Mouse (Mus musculus) forebrain, embryonic 15.5 days (tissue): ENCODE measurements around the gene Hipk1. TPM values are rescaled to one million over a fixed set of nuclear protein-coding genes. Genes with fewer than 3 reads are reported as not detected.
A peak's percentile ranks its signal among the peaks of the same experiment; 100 is the strongest.
"Not testable (repeated sequence)": the region's sequence is repeated elsewhere in the genome, so short reads cannot be mapped to it uniquely, and the experiment has no call there.

Experiments
- ATAC-seq: fragments of 200-750 bp; cut with Nextera tagmentation; replicated peaks from 2 replicates; pipeline ENCODE4 v1.8.0; 2017; ENCODE audit warnings: mild to moderate bottlenecking, moderate TSS enrichment, moderate library complexity
- H3K27ac ChIP-seq: fragments of 300-500 bp; sonication (generic); replicated peaks from 2 replicates; pipeline ENCODE4 v1.5.1; 2015; ENCODE audit warnings: mild to moderate bottlenecking, inconsistent platforms
- H3K27me3 ChIP-seq: fragments of 300-500 bp; sonication (generic); 2 replicates; pipeline ENCODE4 v1.6.1; 2015; ENCODE audit warnings: inconsistent platforms
- H3K36me3 ChIP-seq: fragments of 300-500 bp; sonication (generic); 2 replicates; pipeline ENCODE4 v1.6.1; 2015; ENCODE audit warnings: mild to moderate bottlenecking, inconsistent platforms
- H3K4me1 ChIP-seq: fragments of 300-500 bp; sonication (generic); 2 replicates; pipeline ENCODE4 v1.6.1; 2015; ENCODE audit warnings: inconsistent platforms
- H3K4me2 ChIP-seq: fragments of 300-500 bp; sonication (generic); replicated peaks from 2 replicates; pipeline ENCODE4 v1.6.1; 2015; ENCODE audit warnings: mild to moderate bottlenecking, inconsistent platforms
- H3K4me3 ChIP-seq: fragments of 300-500 bp; sonication (generic); 2 replicates; pipeline ENCODE4 v1.5.1; 2015; ENCODE audit warnings: mild to moderate bottlenecking, inconsistent platforms
- H3K9ac ChIP-seq: fragments of 300-500 bp; sonication (generic); replicated peaks from 2 replicates; pipeline ENCODE4 v1.6.1; 2015; ENCODE audit warnings: mild to moderate bottlenecking, inconsistent platforms
- H3K9me3 ChIP-seq: fragments of 300-500 bp; sonication (generic); 2 replicates; pipeline ENCODE4 v1.6.1; 2016; ENCODE audit warnings: inconsistent platforms
- WGBS: fragments of 180-500 bp; shearing (Covaris S2); methylation state at CpG from one replicate; pipeline ENCODE4 v1.1.7; 2015; ENCODE audit warnings: mixed read lengths; 5-methylcytosine and 5-hydroxymethylcytosine counted together
- polyA plus RNA-seq: library from polyadenylated mRNA; unstranded; fragments of >200 nt; fragmentation: Nextera tagmentation; extraction: Ambion mirVana; gene quantifications from 2 replicates; pipeline ENCODE4 v1.2.1, GENCODE M21; 2015

Gene Hipk1
- 13.0 and 13.5 TPM in 2 replicates for polyA plus RNA-seq

GRCm38 (mm10) chr3:103791230-103792110, at the start of gene Hipk1:
Gene Hipk1 (minus strand): TSS chr3:103791563.
- H3K4me3 ChIP-seq, result peak within 1 kb of the TSS; percentile 100
- peaks cover 30% of the 10 kb centered on the region for H3K4me1 ChIP-seq
- WGBS, result 9% methylated on average over 49 of the region's 49 CpGs
- no peaks in the 10 kb centered on the region for H3K27me3 ChIP-seq
- peak within 1 kb of the TSS; percentile 95 for H3K9ac ChIP-seq
- H3K27ac ChIP-seq, result peak within 1 kb of the TSS; percentile 91
- peak; percentile 97 for ATAC-seq
- no peaks in the 10 kb centered on the region for H3K36me3 ChIP-seq
- H3K4me2 ChIP-seq, result peak within 1 kb of the TSS; percentile 65
- no peaks in the 10 kb centered on the region for H3K9me3 ChIP-seq

GRCm38 (mm10) chr3:103840946-103841345, 49.6 kb upstream of the Hipk1 start:
- H3K4me3 ChIP-seq, H3K36me3 ChIP-seq, H3K27me3 ChIP-seq, H3K27ac ChIP-seq, H3K9ac ChIP-seq, ATAC-seq, H3K4me1 ChIP-seq, H3K4me2 ChIP-seq, H3K9me3 ChIP-seq: not testable (repeated sequence)
- WGBS, result 92% methylated on average over 7 of the region's 7 CpGs

- 78% methylated on average over 3 of the region's 3 CpGs for WGBS
- not testable (repeated sequence) for ATAC-seq
Observed at GRCm38 (mm10) chr3:103840195-103840594, 48.8 kb upstream of the Hipk1 start.

GRCm38 (mm10) chr3:103839711-103840110, 48.3 kb upstream of the Hipk1 start:
- Histone ChIP-seq H3K27ac (no peak overlapping the region), H3K36me3 (no peaks in the 10 kb centered on the region), H3K9me3 (no peaks in the 10 kb centered on the region), H3K4me1 (no peaks in the 10 kb centered on the region), H3K4me2 (no peak overlapping the region), H3K4me3 (no peak overlapping the region), H3K9ac (no peak overlapping the region), H3K27me3 (no peaks in the 10 kb centered on the region)
- WGBS, result 88% methylated on average over 6 of the region's 6 CpGs
- ATAC-seq, result no peak

More at GRCm38 (mm10) chr3:103840195-103840594, 48.8 kb upstream of the Hipk1 start:
- not testable (repeated sequence) for H3K4me3 ChIP-seq, H3K4me2 ChIP-seq, H3K27ac ChIP-seq, H3K36me3 ChIP-seq, H3K4me1 ChIP-seq, H3K27me3 ChIP-seq, H3K9me3 ChIP-seq, H3K9ac ChIP-seq

DNA sequence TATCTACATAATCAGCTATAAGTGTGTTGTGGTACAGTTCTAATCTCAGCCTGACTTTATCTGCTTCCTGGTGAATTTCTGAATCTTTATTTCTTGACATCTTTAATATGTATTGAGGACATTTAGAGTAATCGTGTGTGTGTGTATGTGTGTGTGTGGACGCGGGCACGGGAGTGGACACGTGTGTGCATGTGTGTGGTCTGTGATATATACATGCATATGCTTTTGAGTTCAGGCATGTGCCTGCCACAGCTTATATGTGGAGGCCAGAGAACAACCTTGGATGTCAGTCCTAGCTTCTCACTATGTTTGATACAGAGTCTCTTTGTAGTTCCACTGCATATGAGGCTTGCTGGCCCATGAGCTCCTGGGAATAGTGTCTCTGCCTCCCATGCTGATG, 45.1 kb upstream of the Hipk1 start:
- Histone ChIP-seq H3K4me1 (no peaks in the 10 kb centered on the region), H3K27me3 (no peaks in the 10 kb centered on the region), H3K4me3 (no peak overlapping the region), H3K36me3 (no peaks in the 10 kb centered on the region), H3K9me3 (no peaks in the 10 kb centered on the region), H3K9ac (no peak overlapping the region), H3K4me2 (no peak overlapping the region), H3K27ac (no peak overlapping the region)
- no peak for ATAC-seq
- 94% methylated on average over 5 of the region's 5 CpGs for WGBS

DNA sequence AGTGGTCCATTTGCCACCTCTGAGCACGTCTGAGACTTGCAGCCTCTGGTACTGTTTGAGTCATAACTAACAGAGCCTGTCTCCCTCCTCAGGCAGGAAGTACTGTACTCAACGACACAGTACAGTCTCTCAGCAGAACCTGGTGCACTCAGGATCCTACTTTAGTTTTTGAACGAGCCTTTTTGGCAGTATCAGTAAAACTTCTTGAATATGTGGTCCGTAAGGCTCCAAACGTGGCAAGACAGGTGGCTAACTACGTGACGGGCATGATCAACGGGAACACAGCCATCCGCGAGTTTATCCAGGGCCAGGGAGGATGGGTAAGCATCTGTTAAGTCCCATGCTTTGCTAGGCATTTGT, 44.6 kb upstream of the Hipk1 start:
- Histone ChIP-seq H3K4me2 (no peak overlapping the region), H3K4me1 (no peaks in the 10 kb centered on the region), H3K9ac (no peak overlapping the region), H3K27me3 (no peaks in the 10 kb centered on the region), H3K36me3 (no peaks in the 10 kb centered on the region), H3K4me3 (no peak overlapping the region), H3K9me3 (no peaks in the 10 kb centered on the region), H3K27ac (no peak overlapping the region)
- no peak for ATAC-seq
- 72% methylated on average over 10 of the region's 10 CpGs for WGBS

GRCm38 (mm10) chr3:103835272-103835950, 44.0 kb upstream of the Hipk1 start:
- no peak overlapping the region for H3K27ac ChIP-seq
- 75% methylated on average over 6 of the region's 6 CpGs for WGBS
- H3K27me3 ChIP-seq, result no peaks in the 10 kb centered on the region
- no peak overlapping the region for H3K4me3 ChIP-seq
- no peaks in the 10 kb centered on the region for H3K9me3 ChIP-seq
- no peak for ATAC-seq
- no peaks in the 10 kb centered on the region for H3K36me3 ChIP-seq
- H3K9ac ChIP-seq, result no peak overlapping the region
- no peaks in the 10 kb centered on the region for H3K4me1 ChIP-seq
- no peak overlapping the region for H3K4me2 ChIP-seq

- no peaks in the 10 kb centered on the region for H3K4me1 ChIP-seq
- H3K4me2 ChIP-seq, result no peak overlapping the region
- no peaks in the 10 kb centered on the region for H3K27me3 ChIP-seq
- 85% methylated on average over 2 of the region's 2 CpGs for WGBS
- no peaks in the 10 kb centered on the region for H3K9me3 ChIP-seq
- H3K27ac ChIP-seq, result no peak overlapping the region
- H3K9ac ChIP-seq, result no peak overlapping the region
- no peak overlapping the region for H3K4me3 ChIP-seq
- no peaks in the 10 kb centered on the region for H3K36me3 ChIP-seq
- no peak for ATAC-seq
Observed at GRCm38 (mm10) chr3:103834001-103834400, 42.6 kb upstream of the Hipk1 start.

GRCm38 (mm10) chr3:103832426-103832825, 41.1 kb upstream of the Hipk1 start, which contains the start of gene Bcl2l15:
Gene Bcl2l15 (plus strand): TSS chr3:103832601.
- Histone ChIP-seq H3K9ac (no peak within 1 kb of the TSS), H3K27ac (no peak within 1 kb of the TSS), H3K4me2 (no peak within 1 kb of the TSS), H3K36me3 (no peaks in the 10 kb centered on the region), H3K4me1 (no peaks in the 10 kb centered on the region), H3K4me3 (no peak within 1 kb of the TSS), H3K9me3 (no peaks in the 10 kb centered on the region), H3K27me3 (no peaks in the 10 kb centered on the region)
- ATAC-seq, result no peak

- H3K4me1 ChIP-seq, result no peaks in the 10 kb centered on the region
- no peak for ATAC-seq
- H3K9ac ChIP-seq, result no peak overlapping the region
- no peak overlapping the region for H3K4me3 ChIP-seq
- H3K27ac ChIP-seq, result no peak overlapping the region
- H3K36me3 ChIP-seq, result no peaks in the 10 kb centered on the region
- no peaks in the 10 kb centered on the region for H3K9me3 ChIP-seq
- H3K27me3 ChIP-seq, result no peaks in the 10 kb centered on the region
- H3K4me2 ChIP-seq, result no peak overlapping the region
- WGBS, result 84% methylated on average over 7 of the region's 7 CpGs
Observed at GRCm38 (mm10) chr3:103831146-103831545, 39.8 kb upstream of the Hipk1 start.

- not testable (repeated sequence) for H3K36me3 ChIP-seq, H3K4me2 ChIP-seq, H3K9ac ChIP-seq, H3K27ac ChIP-seq, H3K4me3 ChIP-seq, H3K9me3 ChIP-seq, H3K4me1 ChIP-seq, H3K27me3 ChIP-seq, ATAC-seq
- WGBS, result 50% methylated on average over 1 of the region's 1 CpGs
Observed at GRCm38 (mm10) chr3:103830681-103831080, 39.3 kb upstream of the Hipk1 start.

- Histone ChIP-seq H3K4me3 (no peak overlapping the region), H3K4me1 (no peaks in the 10 kb centered on the region), H3K4me2 (no peak overlapping the region), H3K27me3 (no peaks in the 10 kb centered on the region), H3K27ac (no peak overlapping the region), H3K36me3 (no peaks in the 10 kb centered on the region), H3K9ac (no peak overlapping the region), H3K9me3 (no peaks in the 10 kb centered on the region)
- no peak for ATAC-seq
- 92% methylated on average over 3 of the region's 3 CpGs for WGBS
Observed at GRCm38 (mm10) chr3:103829036-103829435, 37.7 kb upstream of the Hipk1 start.
